Mouse (Mus musculus): ENCODE results near the gene Mosmo. TPM values are rescaled to one million over a fixed set of nuclear protein-coding genes. Genes with fewer than 3 reads are reported as not detected.

The Mosmo gene
- polyA plus RNA-seq, 1 experiment from 2014 or later, result 8.2 TPM

Other genes starting within 250 kb of the Mosmo start
- 261 and 273 TPM in 2 replicates for gene Uqcrc2, start 42.4 kb upstream of the Mosmo start, polyA plus RNA-seq (2015; fragmentation: Nextera tagmentation; extraction: Ambion mirVana)
- gene Pdzd9, start 7.3 kb upstream of the Mosmo start, polyA plus RNA-seq (2015; fragmentation: Nextera tagmentation; extraction: Ambion mirVana), result 0.49 and 0.51 TPM in 2 replicates
- gene Vwa3a, start 61.7 kb downstream of the Mosmo start, polyA plus RNA-seq (2015; fragmentation: Nextera tagmentation; extraction: Ambion mirVana), result 0.11 and 0.19 TPM in 2 replicates
- gene Gm5737, start 134.7 kb downstream of the Mosmo start, polyA plus RNA-seq (2015; fragmentation: Nextera tagmentation; extraction: Ambion mirVana), result not detected in 2 replicates
- 27.9 and 31.1 TPM in 2 replicates for gene Eef2k, start 165.2 kb downstream of the Mosmo start, polyA plus RNA-seq (2015; fragmentation: Nextera tagmentation; extraction: Ambion mirVana)
- gene Polr3e, start 240.1 kb downstream of the Mosmo start, polyA plus RNA-seq (2015; fragmentation: Nextera tagmentation; extraction: Ambion mirVana), result 45.6 and 46.4 TPM in 2 replicates

Measured in kidney, embryonic 16.5 days (tissue).